Mouse (Mus musculus): ENCODE data around the gene Cdh13. TPM values are rescaled to one million over a fixed set of nuclear protein-coding genes. Genes with fewer than 3 reads are reported as not detected.
"Not testable (repeated sequence)": the region's sequence is repeated elsewhere in the genome, so short reads cannot be mapped to it uniquely, and the experiment has no call there.

The Cdh13 gene
- polyA plus RNA-seq, 1 experiment from 2014 or later = 120 TPM

- WGBS = 72% methylated on average over 11 of the region's 11 CpGs
- Histone ChIP-seq H3K9me3 (replicated peaks) (0 out of 2 replicates have a peak, but pooled peaks cover 8% of the 10 kb centered on the region), H3K36me3 (no peaks in the 10 kb centered on the region), H3K27me3 (replicated peaks) (no peaks in the 10 kb centered on the region), H3K4me2 (no peak overlapping the region), H3K4me1 (no peaks in the 10 kb centered on the region; the same call in 1 of the 2 replicates), H3K27ac (replicated peaks) (no peak overlapping the region; the same call in 1 of the 2 replicates), H3K4me3 (replicated peaks) (no peak overlapping the region), H3K9ac (replicated peaks) (no peak overlapping the region)
- ATAC-seq (ENCODE audit: low FRiP score) = no peak
Observed at GRCm38 (mm10) chr8:118713111-118713510, 429.6 kb downstream of the Cdh13 start.

- Histone ChIP-seq H3K27me3 (replicated peaks) (no peaks in the 10 kb centered on the region), H3K9ac (replicated peaks) (no peak overlapping the region), H3K27ac (replicated peaks) (no peak overlapping the region), H3K4me1 (no peaks in the 10 kb centered on the region; the same call in 1 of the 2 replicates), H3K4me3 (replicated peaks) (no peak overlapping the region), H3K4me2 (no peak overlapping the region), H3K36me3 (no peaks in the 10 kb centered on the region), H3K9me3 (replicated peaks) (0 out of 2 replicates have a peak, but pooled peaks cover 8% of the 10 kb centered on the region)
- WGBS = 80% methylated on average over 3 of the region's 3 CpGs
- no peak for ATAC-seq (ENCODE audit: low FRiP score)
Observed at GRCm38 (mm10) chr8:118713596-118713995, 430.1 kb downstream of the Cdh13 start.

DNA sequence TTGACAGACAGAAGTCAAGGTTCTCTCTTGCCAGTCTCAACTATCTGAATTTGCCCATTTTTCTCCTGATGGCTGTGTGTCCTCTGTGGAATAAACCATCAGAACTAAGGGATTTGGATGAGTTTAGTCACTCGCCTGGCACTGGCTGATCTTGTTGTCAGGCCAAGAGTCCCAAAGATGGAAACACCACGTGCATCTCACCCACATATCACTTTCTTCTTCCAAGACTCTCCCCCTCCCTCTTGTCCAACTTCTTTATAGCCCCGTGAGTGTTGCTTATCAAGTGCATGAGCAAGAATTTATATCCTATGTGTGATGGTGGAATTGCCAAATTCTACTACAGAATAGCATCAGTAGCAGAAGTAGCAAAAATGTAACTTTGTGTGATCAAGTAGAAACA is 439.4 kb downstream of the Cdh13 start:
- Histone ChIP-seq H3K4me2 (no peak overlapping the region), H3K9me3 (replicated peaks) (no peaks in the 10 kb centered on the region), H3K9ac (replicated peaks) (no peak overlapping the region), H3K4me3 (replicated peaks) (no peak overlapping the region), H3K27ac (replicated peaks) (no peak overlapping the region), H3K4me1 (no peaks in the 10 kb centered on the region), H3K27me3 (replicated peaks) (no peaks in the 10 kb centered on the region), H3K36me3 (no peaks in the 10 kb centered on the region)
- 83% methylated on average over 3 of the region's 3 CpGs for WGBS
- ATAC-seq (ENCODE audit: low FRiP score) = no peak

DNA sequence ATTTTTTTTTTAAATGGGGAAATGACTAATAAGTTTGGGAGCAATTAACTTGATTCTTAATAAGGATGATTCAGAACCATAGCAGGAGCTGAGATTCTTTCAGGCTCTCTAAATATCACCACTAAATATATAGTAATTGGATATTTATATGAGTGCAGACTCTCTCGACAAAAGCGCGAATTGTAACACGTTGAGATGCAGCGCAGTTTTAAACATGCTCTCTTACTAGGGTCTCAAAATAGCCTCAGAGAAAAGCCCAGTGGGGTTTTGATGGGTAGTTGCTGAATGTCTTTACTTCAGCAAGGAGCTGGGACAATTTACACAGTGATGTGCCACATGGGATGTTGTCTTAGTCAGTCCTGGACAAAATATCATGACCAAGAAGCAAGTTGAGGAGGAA is 442.1 kb downstream of the Cdh13 start:
- Histone ChIP-seq H3K4me2 (no peak overlapping the region), H3K4me3 (replicated peaks) (no peak overlapping the region), H3K27ac (replicated peaks) (no peak overlapping the region), H3K4me1 (no peaks in the 10 kb centered on the region), H3K9ac (replicated peaks) (no peak overlapping the region), H3K36me3 (no peaks in the 10 kb centered on the region), H3K27me3 (replicated peaks) (no peaks in the 10 kb centered on the region), H3K9me3 (replicated peaks) (no peaks in the 10 kb centered on the region)
- 77% methylated on average over 5 of the region's 5 CpGs for WGBS
- no peak for ATAC-seq (ENCODE audit: low FRiP score)

DNA sequence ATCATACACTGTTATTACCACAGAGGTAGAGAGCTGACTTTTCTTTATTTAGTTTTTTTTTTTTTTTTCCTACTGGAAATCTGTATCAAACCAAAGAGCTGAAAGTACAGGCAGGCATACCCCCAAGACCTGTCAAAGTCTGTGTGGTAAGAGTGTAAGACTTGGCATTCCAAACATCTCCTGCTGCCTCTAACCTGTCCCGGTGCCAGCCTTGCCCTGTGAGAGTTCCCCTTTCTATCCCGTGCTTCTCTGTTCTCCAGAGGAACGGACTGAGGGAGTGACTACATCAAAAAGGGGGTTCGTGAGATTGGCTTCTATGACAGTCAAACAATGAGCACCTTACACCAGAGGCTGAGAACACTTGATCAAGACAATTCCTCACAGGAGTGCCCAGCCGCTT is 458.2 kb downstream of the Cdh13 start:
- no peaks in the 10 kb centered on the region for H3K27me3 ChIP-seq (replicated peaks)

DNA sequence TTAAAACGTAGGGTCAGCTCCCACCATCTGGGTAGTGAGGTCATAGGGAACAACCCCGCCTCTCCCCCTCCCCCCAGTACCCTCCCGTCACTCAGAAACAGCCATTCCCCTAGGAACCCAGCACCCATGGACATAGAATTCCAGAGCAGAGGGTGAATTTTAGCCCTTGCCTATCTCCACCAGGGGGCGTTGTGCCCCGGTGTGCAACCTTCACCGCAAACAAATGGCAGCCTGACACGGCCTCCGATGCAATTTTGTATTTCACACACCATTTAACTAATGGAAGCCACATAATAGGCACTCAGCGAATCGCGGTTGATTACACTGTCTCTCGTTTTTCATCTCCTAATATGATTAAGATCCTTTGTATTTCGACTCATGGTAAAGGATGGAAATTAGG is 461.5 kb downstream of the Cdh13 start:
- 70% methylated on average over 13 of the region's 13 CpGs for WGBS
- Histone ChIP-seq H3K27ac (replicated peaks) (no peak overlapping the region), H3K36me3 (no peaks in the 10 kb centered on the region), H3K9me3 (replicated peaks) (no peaks in the 10 kb centered on the region), H3K4me2 (no peak overlapping the region), H3K4me1 (no peaks in the 10 kb centered on the region), H3K9ac (replicated peaks) (no peak overlapping the region), H3K27me3 (replicated peaks) (no peaks in the 10 kb centered on the region), H3K4me3 (replicated peaks) (no peak overlapping the region)
- no peak for ATAC-seq (ENCODE audit: low FRiP score)

More for the DNA sequence above, 458.2 kb downstream of the Cdh13 start:
- no peaks in the 10 kb centered on the region for H3K4me1 ChIP-seq
- no peak overlapping the region for H3K27ac ChIP-seq (replicated peaks)
- H3K9me3 ChIP-seq (replicated peaks) = no peaks in the 10 kb centered on the region
- no peak overlapping the region for H3K4me3 ChIP-seq (replicated peaks)
- no peak overlapping the region for H3K9ac ChIP-seq (replicated peaks)
- no peaks in the 10 kb centered on the region for H3K36me3 ChIP-seq
- WGBS = 93% methylated on average over 5 of the region's 5 CpGs
- H3K4me2 ChIP-seq = no peak overlapping the region
- no peak for ATAC-seq (ENCODE audit: low FRiP score)

DNA sequence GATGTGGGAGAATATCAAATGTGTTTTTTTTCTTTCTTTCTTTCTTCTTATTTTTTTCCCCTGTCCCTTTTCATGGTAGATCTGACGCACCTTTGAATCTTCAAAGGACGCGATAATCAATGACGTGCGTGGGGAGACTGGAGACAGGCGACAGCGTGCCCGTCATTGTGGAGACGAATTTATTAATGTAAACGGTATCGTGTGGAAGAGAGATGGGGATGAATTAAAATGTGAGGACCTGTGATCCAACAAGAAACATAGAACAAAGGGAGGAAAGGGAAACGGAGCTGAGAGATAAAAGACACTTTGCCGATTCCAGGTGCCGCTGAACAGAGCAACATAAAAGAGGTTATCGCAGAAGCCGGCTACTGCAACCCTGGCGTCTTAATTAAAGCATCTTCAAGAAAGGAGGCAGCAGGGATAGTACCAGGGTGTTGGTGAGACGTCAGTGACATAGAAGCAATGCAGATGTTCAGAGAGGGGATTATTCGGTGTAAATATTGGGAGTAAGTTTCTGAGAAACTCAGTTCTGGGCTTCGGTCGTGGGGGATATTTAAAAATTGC is 464.6 kb downstream of the Cdh13 start:
- Histone ChIP-seq H3K4me1 (no peaks in the 10 kb centered on the region), H3K9me3 (replicated peaks) (no peaks in the 10 kb centered on the region), H3K27me3 (replicated peaks) (no peaks in the 10 kb centered on the region), H3K4me2 (no peak overlapping the region), H3K9ac (replicated peaks) (no peak overlapping the region), H3K4me3 (replicated peaks) (no peak overlapping the region), H3K36me3 (no peaks in the 10 kb centered on the region), H3K27ac (replicated peaks) (no peak overlapping the region)
- 87% methylated on average over 21 of the region's 21 CpGs for WGBS
- ATAC-seq (ENCODE audit: low FRiP score) = no peak

GRCm38 (mm10) chr8:118749191-118749590 is 465.7 kb downstream of the Cdh13 start:
- Histone ChIP-seq H3K9me3 (replicated peaks) (no peaks in the 10 kb centered on the region), H3K36me3 (no peaks in the 10 kb centered on the region), H3K27me3 (replicated peaks) (no peaks in the 10 kb centered on the region), H3K4me1 (peaks cover 10% of the 10 kb centered on the region), H3K4me3 (replicated peaks) (no peak overlapping the region), H3K4me2 (no peak overlapping the region), H3K9ac (replicated peaks) (no peak overlapping the region), H3K27ac (replicated peaks) (no peak overlapping the region)
- WGBS = 85% methylated on average over 3 of the region's 3 CpGs
- no peak for ATAC-seq (ENCODE audit: low FRiP score)

DNA sequence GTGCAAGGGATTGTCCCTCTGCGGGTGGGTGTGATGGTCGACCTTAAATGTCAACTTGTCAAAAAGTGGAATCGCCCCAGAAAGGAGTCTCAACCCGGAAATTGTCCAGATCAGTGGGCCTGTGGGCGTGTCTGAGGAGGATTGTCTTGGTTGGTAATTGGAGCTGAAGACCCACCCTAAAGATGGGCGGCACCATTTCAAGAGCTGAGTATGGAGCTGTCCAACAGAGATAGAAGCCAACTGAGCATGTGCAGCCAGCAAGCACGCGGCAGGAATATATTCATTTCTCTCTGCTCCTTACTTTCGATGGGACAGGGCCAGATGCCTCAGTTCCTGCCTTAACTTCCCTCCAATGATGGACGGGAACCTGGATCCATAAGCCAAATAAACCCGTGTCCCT is 466.3 kb downstream of the Cdh13 start:
- no peak for ATAC-seq (ENCODE audit: low FRiP score)
- Histone ChIP-seq H3K9me3 (replicated peaks) (no peaks in the 10 kb centered on the region), H3K4me3 (replicated peaks) (no peak overlapping the region), H3K4me1 (peaks cover 11% of the 10 kb centered on the region), H3K9ac (replicated peaks) (no peak overlapping the region), H3K27ac (replicated peaks) (no peak overlapping the region), H3K27me3 (replicated peaks) (no peaks in the 10 kb centered on the region), H3K36me3 (no peaks in the 10 kb centered on the region), H3K4me2 (no peak overlapping the region)
- WGBS = 91% methylated on average over 11 of the region's 11 CpGs

GRCm38 (mm10) chr8:118753710-118754109 is 470.2 kb downstream of the Cdh13 start:
- Histone ChIP-seq H3K36me3 (no peaks in the 10 kb centered on the region), H3K27ac (replicated peaks) (no peak overlapping the region), H3K4me2 (peak overlapping the region; percentile 27; the same call in 1 of the 2 replicates), H3K9ac (replicated peaks) (no peak overlapping the region), H3K4me1 (peaks cover 11% of the 10 kb centered on the region), H3K9me3 (replicated peaks) (no peaks in the 10 kb centered on the region), H3K4me3 (replicated peaks) (no peak overlapping the region), H3K27me3 (replicated peaks) (no peaks in the 10 kb centered on the region)
- ATAC-seq (ENCODE audit: low FRiP score) = no peak; the same call in 1 of the 2 replicates
- WGBS = 18% methylated on average over 12 of the region's 12 CpGs

GRCm38 (mm10) chr8:118754119-118754518 is 470.6 kb downstream of the Cdh13 start:
- no peak overlapping the region for H3K4me3 ChIP-seq (replicated peaks)
- H3K27me3 ChIP-seq (replicated peaks) = no peaks in the 10 kb centered on the region
- H3K4me1 ChIP-seq = peaks cover 11% of the 10 kb centered on the region
- H3K27ac ChIP-seq (replicated peaks) = no peak overlapping the region
- 18% methylated on average over 7 of the region's 7 CpGs for WGBS
- H3K9me3 ChIP-seq (replicated peaks) = no peaks in the 10 kb centered on the region
- peak overlapping the region; percentile 27; the same call in 1 of the 2 replicates for H3K4me2 ChIP-seq
- no peaks in the 10 kb centered on the region for H3K36me3 ChIP-seq
- ATAC-seq (ENCODE audit: low FRiP score) = no peak
- H3K9ac ChIP-seq (replicated peaks) = no peak overlapping the region

DNA sequence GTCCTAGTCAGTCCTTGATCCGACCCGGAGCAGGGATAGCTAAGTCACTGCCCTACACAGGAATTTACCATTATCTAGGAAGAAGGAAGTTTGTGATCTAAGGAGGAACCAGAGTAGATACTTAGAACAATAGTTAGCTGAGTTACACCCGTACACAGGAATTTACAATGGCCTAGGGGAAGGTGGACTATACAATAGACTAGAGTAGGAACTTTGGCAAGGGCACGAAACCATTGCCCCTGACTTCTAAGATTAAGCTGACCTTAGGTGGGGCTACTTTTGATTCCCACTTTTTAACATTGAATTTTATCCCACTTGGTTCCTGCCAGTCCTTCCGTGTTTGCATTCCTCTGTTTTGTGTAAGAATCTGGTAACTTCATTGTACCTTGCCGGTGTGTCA is 494.0 kb downstream of the Cdh13 start:
- H3K4me2 ChIP-seq; H3K27me3 ChIP-seq (replicated peaks); H3K27ac ChIP-seq (replicated peaks); H3K36me3 ChIP-seq; H3K9me3 ChIP-seq (replicated peaks); H3K4me1 ChIP-seq; H3K9ac ChIP-seq (replicated peaks); ATAC-seq (ENCODE audit: low FRiP score); H3K4me3 ChIP-seq (replicated peaks): not testable (repeated sequence)
- 90% methylated on average over 6 of the region's 6 CpGs for WGBS

Data from neural tube, embryonic 15.5 days (tissue).